Mouse (Mus musculus) hindbrain, embryonic 10.5 days (tissue): Measurements from ENCODE around the gene Gm11115. TPM values are rescaled to one million over a fixed set of nuclear protein-coding genes. Genes with fewer than 3 reads are reported as not detected.

Experiments used
- DNase-seq: peaks from one replicate; pipeline ENCODE4 v3.0.0-alpha.2; 2017; ENCODE audit warnings: low spot score
- H3K27ac ChIP-seq: fragments of 300-500 bp; sonication (generic); 2 replicates; pipeline ENCODE4 v1.5.1; 2016; ENCODE audit warnings: mild to moderate bottlenecking, moderate library complexity
- H3K27me3 ChIP-seq: fragments of 300-500 bp; sonication (generic); 2 replicates; pipeline ENCODE4 v1.6.1; 2016; ENCODE audit warnings: mild to moderate bottlenecking; ENCODE audit not compliant: poor library complexity, insufficient read depth, severe bottlenecking
- H3K36me3 ChIP-seq: fragments of 300-500 bp; sonication (generic); 2 replicates; pipeline ENCODE4 v1.6.1; 2016; ENCODE audit warnings: mild to moderate bottlenecking, moderate library complexity
- H3K4me1 ChIP-seq: fragments of 300-500 bp; sonication (generic); replicated peaks from 2 replicates; pipeline ENCODE4 v1.6.1; 2016; ENCODE audit warnings: mild to moderate bottlenecking
- H3K4me3 ChIP-seq: fragments of 300-500 bp; sonication (generic); 2 replicates; pipeline ENCODE4 v1.5.1; 2016; ENCODE audit warnings: mild to moderate bottlenecking, moderate library complexity
- H3K9me3 ChIP-seq: fragments of 300-500 bp; sonication (generic); 2 replicates; pipeline ENCODE4 v1.6.1; 2016; ENCODE audit warnings: mild to moderate bottlenecking, moderate library complexity
- WGBS: fragments of 180-500 bp; shearing (Covaris S2); methylation state at CpG from one replicate; pipeline ENCODE4 v1.1.7; 2016; 5-methylcytosine and 5-hydroxymethylcytosine counted together
- polyA plus RNA-seq: library from polyadenylated mRNA; unstranded; fragments of >200 nt; fragmentation: Nextera tagmentation; extraction: Ambion mirVana; gene quantifications from 2 replicates; pipeline ENCODE4 v1.2.1, GENCODE M21; 2016

Gm11115 gene
- polyA plus RNA-seq: not detected in 2 replicates

- no peaks in the 10 kb centered on the region for H3K4me1 ChIP-seq
- no peak for DNase-seq
- H3K27me3 ChIP-seq: no peaks in the 10 kb centered on the region
- H3K27ac ChIP-seq: no peak within 1 kb of the TSS
- no peaks in the 10 kb centered on the region for H3K9me3 ChIP-seq
- H3K36me3 ChIP-seq: no peaks in the 10 kb centered on the region
- H3K4me3 ChIP-seq: no peak within 1 kb of the TSS
Measured at GRCm38 (mm10) chr5:88153999-88154398, at the start of gene Gm11115. TSS of gene Gm11115 (minus strand) at chr5:88154099.

GRCm38 (mm10) chr5:88111430-88111829, 42.5 kb downstream of the Gm11115 start, which contains the start of gene Gm11116:
TSS of gene Gm11116 (minus strand) at chr5:88111530.
- 76% methylated on average over 1 of the region's 1 CpGs for WGBS
- no peak for DNase-seq
- Histone ChIP-seq H3K4me3 (no peak within 1 kb of the TSS), H3K27ac (no peak within 1 kb of the TSS), H3K9me3 (no peaks in the 10 kb centered on the region), H3K27me3 (no peaks in the 10 kb centered on the region), H3K4me1 (no peaks in the 10 kb centered on the region), H3K36me3 (no peaks in the 10 kb centered on the region)

Other genes starting within 250 kb of the Gm11115 start
- gene Csn3, start 228.5 kb downstream of the Gm11115 start, polyA plus RNA-seq: 0.26 and 0.66 TPM in 2 replicates
- not detected in 2 replicates for gene 2310003L06Rik, start 184.6 kb downstream of the Gm11115 start, polyA plus RNA-seq
- not detected in 2 replicates for gene Gm28434, start 184.6 kb downstream of the Gm11115 start, polyA plus RNA-seq
- gene Cabs1, start 174.7 kb downstream of the Gm11115 start, polyA plus RNA-seq: not detected in 2 replicates
- gene Smr3a, start 151.6 kb downstream of the Gm11115 start, polyA plus RNA-seq: not detected in 2 replicates
- gene Smr2, start 67.5 kb downstream of the Gm11115 start, polyA plus RNA-seq: not detected in 2 replicates
- gene Gm11116, start 42.6 kb downstream of the Gm11115 start, polyA plus RNA-seq: not detected in 2 replicates
- not detected in 2 replicates for gene Gm7714, start 114.8 kb upstream of the Gm11115 start, polyA plus RNA-seq
- not detected in 2 replicates for gene Prol1, start 163.2 kb upstream of the Gm11115 start, polyA plus RNA-seq
- gene Amtn, start 222.0 kb upstream of the Gm11115 start, polyA plus RNA-seq: not detected in 2 replicates